In genomic region chr7:81995975-81996374, GRCm38 (mm10) we compare ENCODE assay signal across 13 mouse cellular contexts. TPM values are rescaled to one million over a fixed set of nuclear protein-coding genes. Genes with fewer than 3 reads are reported as not detected.
A peak's percentile ranks its signal among the peaks of the same experiment; 100 is the strongest.
DNase-seq lines count a peak whose midpoint lies in the region; ATAC-seq and TF ChIP-seq lines count a peak whose summit lies in the region.
"Had no signal": no experiment of that assay in that cellular context is flagged by ENCODE, and none has a peak within 500 bp of the region (broad histone marks: within the 10 kb centered on the region; RNA-seq: fewer than 3 reads in every experiment).

No protein-coding gene starts in this region.

- H3K9ac ChIP-seq in embryonic facial prominence, embryonic 15.5 days = no peak overlapping the region
- H3K9ac ChIP-seq in stomach, postnatal 0 days (ENCODE audit: low read length) = no peak overlapping the region
- H3K9ac ChIP-seq: lung, embryonic 15.5 days; midbrain, embryonic 15.5 days had no signal

- no peak overlapping the region for H3K4me3 ChIP-seq in embryonic facial prominence, embryonic 10.5 days
- no peak overlapping the region for H3K4me3 ChIP-seq in embryonic facial prominence, embryonic 15.5 days (replicated peaks)
- no peak overlapping the region for H3K4me3 ChIP-seq in stomach, postnatal 0 days (ENCODE audit: low read depth, low read length)
- H3K4me3 ChIP-seq: heart, embryonic 10.5 days; left cerebral cortex, adult 2 months; lung, embryonic 15.5 days; midbrain, embryonic 15.5 days had no signal

- peaks cover 76% of the 10 kb centered on the region for H3K27me3 ChIP-seq in embryonic facial prominence, embryonic 10.5 days (replicated peaks; ENCODE audit: low read depth, poor library complexity, severe bottlenecking)
- peaks cover 59% of the 10 kb centered on the region for H3K27me3 ChIP-seq in embryonic facial prominence, embryonic 15.5 days
- peaks cover 10% of the 10 kb centered on the region for H3K27me3 ChIP-seq in stomach, postnatal 0 days (ENCODE audit: control insufficient read depth, insufficient read depth, low read length)

- no peak overlapping the region for H3K4me2 ChIP-seq in embryonic facial prominence, embryonic 15.5 days (replicated peaks)
- H3K4me2 ChIP-seq in stomach, postnatal 0 days (replicated peaks; ENCODE audit: low read depth) = no peak overlapping the region
- H3K4me2 ChIP-seq: liver, embryonic 11.5 days; lung, embryonic 15.5 days; midbrain, embryonic 15.5 days had no signal

- WGBS in embryonic facial prominence, embryonic 10.5 days = 15% methylated on average over 9 of the region's 9 CpGs
- 14% methylated on average over 9 of the region's 9 CpGs for WGBS in embryonic facial prominence, embryonic 15.5 days
- 21% methylated on average over 9 of the region's 9 CpGs for WGBS in stomach, postnatal 0 days

- no peaks in the 10 kb centered on the region for H3K36me3 ChIP-seq in embryonic facial prominence, embryonic 10.5 days (replicated peaks)
- no peaks in the 10 kb centered on the region for H3K36me3 ChIP-seq in embryonic facial prominence, embryonic 15.5 days
- no peaks in the 10 kb centered on the region for H3K36me3 ChIP-seq in stomach, postnatal 0 days (ENCODE audit: control insufficient read depth, insufficient read depth, low read length)
- H3K36me3 ChIP-seq: heart, embryonic 10.5 days; lung, embryonic 15.5 days; midbrain, embryonic 15.5 days had no signal

- DNase-seq in thymus, postnatal 14 days = peak; percentile 10
- no peak for DNase-seq in thymus, postnatal 25 days
- peak; percentile 59 for DNase-seq in embryonic facial prominence, embryonic 10.5 days (ENCODE audit: low spot score)
- peak; percentile 21 for DNase-seq in stomach, postnatal 0 days (ENCODE audit: low spot score)
- no peak for DNase-seq in c-Kit-positive CD71-positive TER-119-positive erythroid progenitor cells, embryonic 14.5 days (ENCODE audit: low spot score)
- DNase-seq: gastrocnemius, postnatal 25 days had no signal

- no peak for TF ChIP-seq EP300 in stomach, postnatal 0 days (optimal IDR thresholded peaks at IDR 0.05)

- 0 out of 2 replicates have a peak overlapping the region, but pooled peaks have one; percentile 32 for H3K27ac ChIP-seq in embryonic facial prominence, embryonic 10.5 days (replicated peaks)
- H3K27ac ChIP-seq in embryonic facial prominence, embryonic 15.5 days (replicated peaks) = no peak overlapping the region
- H3K27ac ChIP-seq in stomach, postnatal 0 days (replicated peaks) = no peak overlapping the region
- H3K27ac ChIP-seq: heart, embryonic 10.5 days; left cerebral cortex, adult 2 months; lung, embryonic 15.5 days; midbrain, embryonic 15.5 days had no signal

- no peaks in the 10 kb centered on the region for H3K9me3 ChIP-seq in embryonic facial prominence, embryonic 10.5 days
- H3K9me3 ChIP-seq in embryonic facial prominence, embryonic 15.5 days (replicated peaks) = no peaks in the 10 kb centered on the region
- H3K9me3 ChIP-seq in stomach, postnatal 0 days (ENCODE audit: control insufficient read depth, low read length) = no peaks in the 10 kb centered on the region
- H3K9me3 ChIP-seq: heart, embryonic 10.5 days; lung, embryonic 15.5 days; midbrain, embryonic 15.5 days had no signal

- ATAC-seq in embryonic facial prominence, embryonic 15.5 days (ENCODE audit: insufficient number of reproducible peaks, low FRiP score, low TSS enrichment, low read depth) = peak; percentile 15; the same call in 1 of the 2 replicates
- ATAC-seq in stomach, postnatal 0 days (ENCODE audit: low FRiP score, low TSS enrichment) = peak; percentile 51; the same call in 1 of the 2 replicates
- ATAC-seq in activated CD4-positive, CD25-positive, alpha-beta regulatory T cell, adult 4 months = no peak
- ATAC-seq: midbrain, embryonic 15.5 days had no signal

- peaks cover 51% of the 10 kb centered on the region for H3K4me1 ChIP-seq in embryonic facial prominence, embryonic 10.5 days
- peaks cover 24% of the 10 kb centered on the region for H3K4me1 ChIP-seq in embryonic facial prominence, embryonic 15.5 days
- no peaks in the 10 kb centered on the region for H3K4me1 ChIP-seq in stomach, postnatal 0 days (replicated peaks; ENCODE audit: control insufficient read depth, insufficient read depth)

- no peak for TF ChIP-seq CTCF in stomach, postnatal 0 days (IDR thresholded peaks at IDR 0.05; ENCODE audit: low read depth)

RNA-seq across cellular contexts. Expression of gene Bnc1, which starts 3.9 kb away (rescaled TPM):
- 3.1 and 4.5 TPM in 2 replicates for polyA plus RNA-seq in embryonic facial prominence, embryonic 10.5 days (2016; fragmentation: Nextera tagmentation; extraction: Ambion mirVana)
- polyA plus RNA-seq in embryonic facial prominence, embryonic 15.5 days (2015; fragmentation: Nextera tagmentation; extraction: Ambion mirVana) = 1.6 and 1.8 TPM in 2 replicates
- 0.83 and 0.87 TPM in 2 replicates for polyA plus RNA-seq in stomach, postnatal 0 days (2015; fragmentation: Nextera tagmentation; extraction: Ambion mirVana)
- not detected for polyA plus RNA-seq in activated CD4-positive, CD25-positive, alpha-beta regulatory T cell, adult 4 months (2017; shearing (Covaris generic))

Comparison
In these comparisons a context has a peak if more than half of its experiments do, and no peak if none do; other contexts are left out.
1. DNase-seq: peak in thymus, postnatal 14 days (single experiment), embryonic facial prominence, embryonic 10.5 days (single experiment) and stomach, postnatal 0 days (single experiment); none in thymus, postnatal 25 days (single experiment) and c-Kit-positive CD71-positive TER-119-positive erythroid progenitor cells, embryonic 14.5 days (single experiment).